Mouse (Mus musculus): ENCODE results near the gene 6030452D12Rik.

6030452D12Rik gene

DNA sequence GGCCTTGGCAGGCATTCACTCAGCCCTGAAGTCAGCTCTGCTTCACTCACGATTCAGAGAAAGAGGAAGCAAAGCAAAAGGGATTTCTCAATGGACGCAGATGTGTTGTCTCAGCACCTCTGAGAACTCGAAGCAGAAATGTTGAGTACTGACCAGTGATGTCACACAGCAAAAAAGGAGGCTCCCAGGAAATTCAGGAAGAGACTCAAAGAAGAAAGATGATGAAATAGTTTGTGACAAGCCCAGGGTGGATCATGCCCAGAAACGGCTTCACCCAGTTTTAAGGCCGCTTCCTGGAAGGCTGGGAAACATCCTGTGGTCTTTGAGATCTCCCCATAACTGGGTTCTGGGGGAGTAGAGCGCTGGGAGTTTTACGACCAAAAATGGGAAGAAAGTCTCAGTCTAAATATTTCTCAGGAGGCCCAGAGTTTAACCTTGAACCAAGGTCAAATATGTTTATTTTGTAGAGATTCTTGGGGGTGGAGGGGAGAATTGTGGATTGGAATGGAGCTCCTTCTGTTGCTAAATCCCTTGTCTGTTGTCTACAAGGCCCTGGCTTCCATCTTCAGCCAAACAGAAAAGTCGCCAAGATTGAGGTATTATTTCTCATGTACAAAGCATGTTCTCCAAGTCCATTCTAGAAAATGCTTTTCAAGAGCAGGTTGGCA lies at the start of gene 6030452D12Rik:
6030452D12Rik (plus strand) TSS at position 505 of the 668 bp plus-strand sequence.
- no peak for DNase-seq (ENCODE audit: extremely low read depth, low read depth)

DNA sequence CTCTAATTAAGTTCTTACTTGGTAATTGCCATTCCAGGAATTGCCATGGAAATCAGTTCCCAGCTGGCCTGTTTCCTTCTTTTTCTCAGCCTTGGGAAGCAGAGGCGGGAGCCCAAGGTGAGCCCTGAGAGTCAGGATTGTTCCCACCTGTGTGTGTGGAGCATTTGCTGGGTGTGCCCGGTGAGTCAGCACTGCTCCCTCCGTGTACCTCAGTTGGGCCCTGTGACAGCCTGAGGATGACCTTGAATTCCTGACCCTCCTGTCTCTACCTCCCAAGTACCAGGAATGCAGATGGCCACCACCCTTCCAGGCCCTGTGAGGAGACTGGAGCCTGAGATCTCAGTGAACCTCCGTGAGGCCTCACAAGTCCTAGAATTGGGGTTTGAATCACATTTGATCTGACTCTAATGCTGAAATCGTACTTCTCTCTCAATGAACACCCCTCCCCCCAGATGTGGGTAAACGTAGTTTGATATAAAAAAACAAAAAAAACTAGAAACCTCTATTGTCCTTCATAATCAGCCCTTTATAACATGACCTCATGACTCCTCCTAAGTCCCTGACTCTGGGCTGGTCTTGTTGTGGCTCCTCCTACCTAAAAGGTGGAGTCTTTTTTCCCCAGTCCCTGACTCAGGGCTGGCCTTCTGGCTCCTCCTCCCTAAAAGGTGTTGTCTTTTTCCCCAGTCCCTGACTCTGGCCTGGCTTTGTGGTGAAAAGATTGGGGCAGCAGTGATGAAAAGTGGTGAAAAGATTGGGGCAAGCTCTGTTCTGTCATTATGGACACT lies 48.8 kb upstream of the 6030452D12Rik start:
- DNase-seq (ENCODE audit: extremely low read depth, low read depth) = no peak

DNA sequence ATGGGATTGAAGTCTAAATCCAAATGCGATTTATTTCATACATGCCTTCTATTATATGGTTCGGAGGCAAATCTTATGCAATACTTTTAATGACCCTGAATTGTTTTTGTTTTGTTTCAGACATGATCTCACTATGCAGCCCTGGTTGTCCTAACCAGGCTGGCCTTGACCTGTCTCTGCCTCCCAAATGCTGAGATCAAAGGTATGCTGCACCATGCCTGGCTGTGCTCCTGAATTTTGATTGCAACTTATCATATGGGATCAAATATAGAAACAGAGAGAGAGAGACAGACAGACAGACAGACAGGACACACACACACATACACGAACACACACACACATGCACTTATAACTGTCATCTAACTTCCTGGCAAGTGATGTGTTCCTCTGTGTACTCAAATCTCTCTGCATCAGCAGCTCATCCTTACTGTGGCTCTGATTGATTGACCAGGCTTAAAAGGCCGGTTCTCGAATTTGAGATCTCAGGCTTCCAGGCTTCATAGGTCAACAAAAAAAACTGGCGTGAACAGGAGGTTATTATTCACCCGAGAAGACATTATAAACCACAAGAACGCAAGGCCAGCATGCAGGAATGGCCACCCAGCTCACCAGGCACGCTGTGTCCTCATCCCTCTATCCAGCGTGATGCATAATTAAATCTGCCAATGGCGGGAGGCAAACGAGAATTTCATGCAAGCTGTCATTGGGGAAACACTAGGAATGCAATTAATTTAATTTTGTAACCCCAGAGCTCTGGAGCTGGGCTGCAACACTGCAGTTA lies 47.4 kb upstream of the 6030452D12Rik start:
- no peak for DNase-seq (ENCODE audit: extremely low read depth, low read depth)

GRCm38 (mm10) chr8:106454036-106454435 lies 46.3 kb upstream of the 6030452D12Rik start:
- DNase-seq (ENCODE audit: extremely low read depth, low read depth) = no peak

DNA sequence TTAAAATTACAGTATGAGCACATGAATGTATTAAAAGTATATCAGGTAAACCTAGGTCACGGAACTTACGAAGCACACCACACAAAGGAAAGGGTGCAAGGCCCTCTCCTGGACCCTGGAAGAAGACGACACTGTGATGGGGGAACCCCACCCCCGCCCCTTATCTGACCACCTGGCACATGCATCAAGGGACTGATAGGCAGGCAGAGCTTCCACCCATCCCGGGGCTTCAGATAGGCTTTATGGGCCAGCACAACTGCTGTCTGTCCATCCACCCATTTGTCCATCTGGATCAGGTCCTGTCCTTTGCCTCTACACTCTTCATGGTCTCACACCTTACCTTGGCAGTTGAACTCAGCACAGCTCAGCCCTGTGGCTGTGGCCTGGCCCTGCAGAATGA lies 38.2 kb upstream of the 6030452D12Rik start:
- no peak for DNase-seq (ENCODE audit: extremely low read depth, low read depth)

DNA sequence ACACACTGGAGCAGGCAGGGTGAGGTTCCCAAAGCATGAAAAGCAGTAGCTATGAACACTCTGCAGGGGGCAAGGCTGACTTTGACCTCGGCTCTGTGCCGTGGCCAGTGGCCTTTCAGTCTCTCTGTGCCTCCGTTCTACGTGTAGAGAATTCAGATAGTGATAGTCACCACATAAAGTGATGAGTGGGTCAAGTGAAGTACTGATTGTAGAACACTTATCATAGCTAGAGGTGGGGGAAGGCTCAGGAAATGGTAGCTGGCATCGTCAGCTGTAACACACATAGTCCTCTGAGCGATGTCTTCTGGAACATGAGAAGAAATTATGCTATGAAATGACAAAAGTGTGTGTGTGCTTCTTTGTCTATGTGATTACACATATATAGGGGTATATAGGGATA lies 36.5 kb upstream of the 6030452D12Rik start:
- no peak for DNase-seq (ENCODE audit: extremely low read depth, low read depth)

GRCm38 (mm10) chr8:106469485-106469884 lies 30.8 kb upstream of the 6030452D12Rik start:
- DNase-seq (ENCODE audit: extremely low read depth, low read depth) = no peak

GRCm38 (mm10) chr8:106474001-106474400 lies 26.3 kb upstream of the 6030452D12Rik start:
- DNase-seq (ENCODE audit: extremely low read depth, low read depth) = no peak

- DNase-seq (ENCODE audit: extremely low read depth, low read depth) = no peak
Observed at GRCm38 (mm10) chr8:106504241-106504640, 3.9 kb downstream of the 6030452D12Rik start.

DNA sequence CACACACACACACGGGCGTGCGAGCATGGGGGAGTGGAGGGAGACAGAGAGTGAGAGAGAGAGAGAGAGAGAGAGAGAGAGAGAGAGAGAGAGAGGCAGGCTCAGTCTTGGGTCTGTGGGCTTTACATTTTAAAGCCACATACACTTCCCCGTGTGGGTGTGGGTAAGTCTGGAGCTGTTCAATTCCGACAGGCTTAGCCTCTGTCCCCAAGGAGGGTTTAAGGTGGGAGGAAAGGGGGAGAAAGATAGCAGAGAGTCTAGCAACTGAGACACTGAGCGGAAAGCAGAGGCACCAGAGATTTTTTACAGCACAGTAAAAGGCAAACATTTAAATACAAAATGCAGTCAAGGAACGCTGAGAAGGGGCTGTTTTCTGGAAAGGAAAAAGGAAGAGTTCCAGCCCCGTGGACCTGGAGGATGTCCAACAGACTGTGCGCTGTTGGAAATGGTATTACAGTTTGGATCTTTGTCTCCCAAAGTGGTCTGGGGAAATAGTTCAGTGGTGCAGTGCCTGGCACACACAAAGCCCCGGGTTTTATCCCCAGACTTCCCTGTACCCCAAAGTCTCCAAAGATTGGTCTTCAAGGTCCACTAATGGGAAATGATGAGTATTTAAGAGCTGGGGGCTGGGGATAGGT lies 5.1 kb downstream of the 6030452D12Rik start:
- no peak for DNase-seq (ENCODE audit: extremely low read depth, low read depth)

DNA sequence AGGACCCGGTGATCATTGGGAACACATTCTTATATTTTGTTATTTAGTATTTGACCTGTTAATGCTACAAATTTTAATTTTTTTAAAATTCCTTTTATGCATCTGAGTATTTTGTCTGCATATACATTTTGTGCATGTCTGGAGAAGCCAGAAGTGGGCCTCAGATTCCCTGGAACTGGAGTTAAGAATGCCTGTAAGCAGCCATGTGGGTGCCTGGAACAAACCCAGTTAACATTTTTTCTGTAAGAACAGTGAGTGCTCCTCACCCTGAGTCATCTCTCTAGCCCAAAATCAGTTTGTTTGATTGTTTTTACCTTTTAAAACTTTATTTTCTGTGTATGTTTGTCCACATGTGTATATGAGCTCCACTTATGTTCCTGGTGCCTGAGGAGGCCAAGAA lies 5.8 kb downstream of the 6030452D12Rik start:
- no peak for DNase-seq (ENCODE audit: extremely low read depth, low read depth)

GRCm38 (mm10) chr8:106507761-106508331 lies 7.5 kb downstream of the 6030452D12Rik start:
- DNase-seq (ENCODE audit: extremely low read depth, low read depth) = no peak

DNA sequence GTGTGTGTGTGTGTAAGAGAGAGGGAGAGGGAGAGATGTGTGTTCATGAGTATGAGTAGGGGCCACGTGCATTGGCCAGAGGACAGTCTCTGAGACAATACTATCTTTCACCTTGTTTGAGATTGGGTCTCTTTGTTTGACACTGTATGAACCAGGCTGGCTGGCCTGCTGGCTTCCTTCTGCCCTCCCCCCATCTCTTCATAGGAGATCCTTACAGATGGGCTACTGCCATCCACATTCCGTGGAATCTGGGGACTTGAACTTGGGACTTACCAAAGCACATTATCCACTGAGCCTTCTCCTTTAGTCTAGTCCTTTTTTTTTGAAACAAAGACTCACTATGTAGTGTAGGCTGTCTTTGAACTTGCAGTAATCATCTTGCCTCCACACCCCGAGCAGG lies 8.1 kb downstream of the 6030452D12Rik start:
- no peak for DNase-seq (ENCODE audit: extremely low read depth, low read depth)

GRCm38 (mm10) chr8:106509079-106509780 lies 8.9 kb downstream of the 6030452D12Rik start:
- no peak for DNase-seq (ENCODE audit: extremely low read depth, low read depth)

DNA sequence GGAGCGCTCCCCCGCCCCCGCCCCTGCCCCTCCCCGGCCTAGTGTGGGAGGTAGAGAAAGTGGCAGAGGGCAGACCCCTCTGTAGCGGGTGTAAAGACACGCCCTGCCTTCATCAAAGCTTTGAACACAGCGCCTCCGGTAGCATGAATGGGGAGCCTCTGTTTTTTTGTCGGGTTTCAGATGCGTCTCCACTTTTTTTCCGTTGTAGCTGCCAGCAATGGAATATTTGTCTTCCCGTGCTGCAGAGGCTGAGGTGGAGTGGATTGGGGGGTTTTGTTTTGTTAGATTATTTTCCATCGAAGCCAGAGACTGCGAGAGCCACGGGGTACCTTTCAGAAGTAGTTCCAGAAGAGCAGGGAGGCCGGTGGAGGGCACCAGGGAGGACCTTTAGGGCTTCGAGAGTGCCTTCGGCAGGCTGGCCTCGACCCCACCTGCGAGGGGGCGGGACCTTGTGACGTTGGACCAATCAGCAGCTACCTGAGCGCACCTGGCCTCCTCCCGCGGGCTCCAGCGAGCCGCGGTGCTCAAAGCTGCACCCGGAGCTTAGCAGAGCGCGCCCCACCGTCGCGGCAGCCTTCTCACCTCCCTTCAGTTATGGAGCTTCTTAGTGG lies 10.1 kb downstream of the 6030452D12Rik start, which contains the start of gene Cdh3:
Cdh3 (plus strand) TSS at position 527 of the 611 bp plus-strand sequence.
- DNase-seq (ENCODE audit: extremely low read depth, low read depth) = no peak

DNA sequence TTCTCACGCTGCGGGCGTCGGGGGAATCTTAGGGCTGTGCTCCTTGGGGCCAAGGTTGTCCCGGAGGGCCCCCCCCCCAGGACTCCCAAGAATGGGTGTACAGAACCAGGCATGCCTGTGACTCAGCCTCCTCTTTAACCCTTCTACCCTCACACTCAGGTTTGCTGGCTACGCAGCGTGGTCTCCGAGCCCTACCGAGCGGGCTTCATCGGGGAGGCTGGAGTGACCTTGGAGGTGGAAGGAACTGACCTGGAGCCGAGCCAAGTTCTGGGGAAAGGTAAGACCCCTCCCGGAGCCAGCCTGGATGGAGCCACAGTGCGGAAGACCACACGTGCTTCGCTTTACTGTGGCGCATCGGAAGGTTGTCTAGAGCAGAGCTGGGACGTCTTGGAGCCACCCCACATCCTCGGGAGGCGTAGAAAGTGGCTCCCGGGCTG lies 10.8 kb downstream of the 6030452D12Rik start:
- no peak for DNase-seq (ENCODE audit: extremely low read depth, low read depth)

DNA sequence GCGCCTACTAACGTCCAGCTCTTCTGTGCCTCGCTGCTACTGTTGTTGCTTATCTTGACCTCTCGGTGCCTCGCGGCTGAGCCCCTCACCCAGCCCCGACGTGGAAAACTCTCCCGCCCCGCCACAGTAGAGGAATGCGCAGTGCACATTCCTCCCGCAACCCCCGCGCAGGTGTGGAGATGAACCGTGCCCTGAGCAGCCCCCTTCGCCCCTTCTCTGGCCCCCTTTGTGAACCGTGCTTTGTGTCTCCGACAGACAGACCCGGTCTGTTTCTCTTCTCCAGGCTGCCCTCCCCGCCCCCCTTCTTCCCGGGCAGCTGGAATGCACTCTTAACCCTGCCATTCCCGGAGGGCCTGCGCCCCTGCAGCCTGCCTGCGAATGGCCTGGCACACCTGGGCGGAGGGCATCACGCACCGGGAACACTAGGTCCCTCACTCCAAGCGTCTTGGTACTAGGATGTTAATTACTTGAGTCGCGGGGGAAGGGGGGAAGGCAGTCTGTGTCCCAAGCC lies 11.3 kb downstream of the 6030452D12Rik start:
- no peak for DNase-seq (ENCODE audit: extremely low read depth, low read depth)

DNA sequence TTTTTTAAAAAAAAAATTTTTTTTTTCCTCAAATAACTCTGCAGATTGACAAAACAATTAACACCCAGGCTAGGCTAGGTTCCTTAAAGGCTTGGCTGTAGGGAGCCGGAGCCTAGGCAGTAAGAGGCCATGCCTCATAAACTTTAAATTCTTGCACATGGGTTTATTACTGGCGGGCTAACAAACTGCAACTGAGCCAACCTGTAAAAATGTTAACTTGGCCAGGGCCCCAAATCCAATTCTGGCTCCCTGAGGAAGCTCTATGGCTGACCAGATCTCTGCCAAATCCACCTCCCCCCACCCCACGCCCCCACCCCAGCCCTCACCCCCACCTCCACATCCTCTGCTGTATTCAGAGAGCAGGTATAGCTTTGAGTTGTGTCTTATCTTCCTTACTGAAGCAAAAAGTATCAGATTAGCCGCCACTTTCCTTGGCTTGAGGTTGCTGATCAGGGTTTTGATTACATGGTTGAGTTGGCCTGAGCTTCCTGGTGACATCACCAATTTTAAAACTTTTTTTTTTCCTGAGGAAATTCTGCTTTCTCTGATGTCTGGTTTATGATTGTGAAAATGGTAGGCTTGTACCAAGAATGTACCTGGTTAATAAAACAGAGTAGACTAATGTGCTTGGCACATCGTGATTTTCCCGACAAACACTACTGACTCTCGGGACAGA lies 12.3 kb downstream of the 6030452D12Rik start:
- DNase-seq (ENCODE audit: extremely low read depth, low read depth) = no peak

GRCm38 (mm10) chr8:106515946-106516479 lies 15.7 kb downstream of the 6030452D12Rik start:
- no peak for DNase-seq (ENCODE audit: extremely low read depth, low read depth)
